Mouse (Mus musculus) heart, embryonic 11.5 days (tissue): ENCODE measurements around the gene Arnt. TPM values are rescaled to one million over a fixed set of nuclear protein-coding genes. Genes with fewer than 3 reads are reported as not detected.

Source experiments
- ATAC-seq: fragments of 200-750 bp; cut with Nextera tagmentation; replicated peaks from 2 replicates; pipeline ENCODE4 v1.8.0; 2017; ENCODE audit warnings: moderate library complexity; ENCODE audit not compliant: insufficient number of reproducible peaks, low FRiP score, low TSS enrichment
- H3K27ac ChIP-seq: fragments of 300-500 bp; sonication (generic); 2 replicates; pipeline ENCODE4 v1.5.1; 2014; ENCODE audit warnings: mild to moderate bottlenecking, low read depth, low read length
- H3K27me3 ChIP-seq: fragments of 300-500 bp; sonication (generic); 2 replicates; pipeline ENCODE4 v1.6.1; 2014; ENCODE audit warnings: mild to moderate bottlenecking, low read length, mixed read lengths; ENCODE audit not compliant: control insufficient read depth, insufficient read depth
- H3K36me3 ChIP-seq: fragments of 300-500 bp; sonication (generic); 2 replicates; pipeline ENCODE4 v1.6.1; 2014; ENCODE audit warnings: mild to moderate bottlenecking, low read length, moderate library complexity, mixed read lengths; ENCODE audit not compliant: control insufficient read depth, insufficient read depth
- H3K4me1 ChIP-seq: fragments of 300-500 bp; sonication (generic); 2 replicates; pipeline ENCODE4 v1.6.1; 2014; ENCODE audit warnings: low read length; ENCODE audit not compliant: control insufficient read depth, insufficient read depth
- H3K4me2 ChIP-seq: fragments of 300-500 bp; sonication (generic); 2 replicates; pipeline ENCODE4 v1.6.1; 2014; ENCODE audit warnings: mild to moderate bottlenecking, moderate library complexity
- H3K4me3 ChIP-seq: fragments of 300-500 bp; sonication (generic); 2 replicates; pipeline ENCODE4 v1.5.1; 2014; ENCODE audit warnings: low read depth, low read length
- H3K9ac ChIP-seq: fragments of 300-500 bp; sonication (generic); 2 replicates; pipeline ENCODE4 v1.6.1; 2014; ENCODE audit warnings: mild to moderate bottlenecking, low read depth, low read length, moderate library complexity
- H3K9me3 ChIP-seq: fragments of 300-500 bp; sonication (generic); replicated peaks from 2 replicates; pipeline ENCODE4 v1.6.1; 2016; ENCODE audit warnings: low read length; ENCODE audit not compliant: control insufficient read depth
- WGBS: fragments of 180-500 bp; shearing (Covaris S2); extraction: QIAGEN DNeasy Blood & Tissue Kit; methylation state at CpG from one replicate; pipeline ENCODE4 v1.1.7; 2014; ENCODE audit not compliant: insufficient replicate concordance; 5-methylcytosine and 5-hydroxymethylcytosine counted together
- polyA plus RNA-seq: library from polyadenylated mRNA; unstranded; fragments of >200 nt; fragmentation: Nextera tagmentation; extraction: Ambion mirVana; gene quantifications from 2 replicates; pipeline ENCODE4 v1.2.1, GENCODE M21; 2014

Arnt gene
- polyA plus RNA-seq, 1 experiment from 2014 or later, result 20.6 TPM

GRCm38 (mm10) chr3:95524673-95525072 lies 90.5 kb downstream of the Arnt start:
- Histone ChIP-seq H3K36me3 (no peaks in the 10 kb centered on the region), H3K27ac (no peak overlapping the region), H3K4me3 (no peak overlapping the region), H3K9me3 (no peaks in the 10 kb centered on the region), H3K9ac (no peak overlapping the region), H3K4me2 (no peak overlapping the region), H3K4me1 (no peaks in the 10 kb centered on the region), H3K27me3 (no peaks in the 10 kb centered on the region)
- 63% methylated on average over 2 of the region's 2 CpGs for WGBS
- no peak for ATAC-seq

DNA sequence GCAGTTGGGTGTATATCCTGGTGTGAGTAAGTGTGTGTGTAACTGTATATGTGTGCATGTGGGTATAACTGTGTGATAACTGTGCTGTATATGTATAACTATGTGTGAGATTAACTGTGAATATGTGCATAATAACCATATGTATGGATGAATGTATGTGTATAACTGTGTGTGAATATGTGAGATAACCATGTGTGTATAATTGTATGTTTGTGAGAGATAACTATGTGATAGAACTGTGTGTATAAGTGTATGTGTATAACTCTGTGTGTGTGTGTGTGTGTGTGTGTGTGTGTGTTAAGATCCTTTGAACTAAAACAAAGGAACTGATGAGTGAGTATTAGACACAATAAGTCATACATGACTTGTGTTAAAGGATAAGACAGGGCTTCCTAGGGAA lies 91.9 kb downstream of the Arnt start:
- Histone ChIP-seq H3K36me3 (no peaks in the 10 kb centered on the region), H3K4me3 (no peak overlapping the region), H3K9me3 (no peaks in the 10 kb centered on the region), H3K4me2 (no peak overlapping the region), H3K9ac (no peak overlapping the region), H3K4me1 (no peaks in the 10 kb centered on the region), H3K27me3 (no peaks in the 10 kb centered on the region), H3K27ac (no peak overlapping the region)
- ATAC-seq, result no peak

- Histone ChIP-seq H3K9me3 (no peaks in the 10 kb centered on the region), H3K27ac (no peak within 1 kb of the TSS), H3K36me3 (no peaks in the 10 kb centered on the region), H3K4me2 (no peak within 1 kb of the TSS), H3K9ac (no peak within 1 kb of the TSS), H3K27me3 (no peaks in the 10 kb centered on the region), H3K4me1 (no peaks in the 10 kb centered on the region), H3K4me3 (no peak within 1 kb of the TSS)
- 78% methylated on average over 8 of the region's 8 CpGs for WGBS
- no peak for ATAC-seq
These were observed 92.5 kb downstream of the Arnt start, which contains the start of gene Ctss for GRCm38 (mm10) chr3:95526622-95527211. Ctss (plus strand) TSS chr3:95526786.

DNA sequence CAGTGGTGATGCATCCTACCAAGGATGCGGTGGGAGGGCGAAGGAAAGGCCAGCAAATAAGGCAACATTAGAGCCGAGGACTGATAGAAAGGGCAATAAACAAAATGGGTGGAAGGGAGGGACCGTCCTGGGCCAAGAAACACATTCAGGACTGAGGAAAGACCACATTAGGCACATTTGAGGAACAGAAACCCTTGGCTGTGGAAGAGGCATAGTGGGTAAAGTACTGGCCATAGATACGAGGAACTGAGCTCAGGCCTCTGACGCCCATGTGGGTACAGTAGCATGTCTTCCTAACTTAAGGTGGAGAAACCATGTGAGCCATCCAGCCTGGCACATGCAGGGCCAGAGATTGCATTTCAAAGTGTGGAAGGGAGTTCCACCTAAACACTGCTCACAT lies 95.6 kb downstream of the Arnt start:
- Histone ChIP-seq H3K27ac (no peak overlapping the region), H3K36me3 (no peaks in the 10 kb centered on the region), H3K4me3 (no peak overlapping the region), H3K27me3 (no peaks in the 10 kb centered on the region), H3K4me1 (no peaks in the 10 kb centered on the region), H3K9ac (no peak overlapping the region), H3K4me2 (no peak overlapping the region), H3K9me3 (no peaks in the 10 kb centered on the region)
- no peak for ATAC-seq
- 85% methylated on average over 6 of the region's 6 CpGs for WGBS

GRCm38 (mm10) chr3:95531025-95531424 lies 96.8 kb downstream of the Arnt start:
- no peaks in the 10 kb centered on the region for H3K4me1 ChIP-seq
- no peak for ATAC-seq
- no peak overlapping the region for H3K4me2 ChIP-seq
- H3K4me3 ChIP-seq, result no peak overlapping the region
- no peak overlapping the region for H3K9ac ChIP-seq
- no peaks in the 10 kb centered on the region for H3K27me3 ChIP-seq
- 97% methylated on average over 1 of the region's 1 CpGs for WGBS
- no peaks in the 10 kb centered on the region for H3K36me3 ChIP-seq
- no peak overlapping the region for H3K27ac ChIP-seq
- H3K9me3 ChIP-seq, result no peaks in the 10 kb centered on the region

- no peak for ATAC-seq
- H3K9me3 ChIP-seq, result no peaks in the 10 kb centered on the region
- 89% methylated on average over 5 of the region's 5 CpGs for WGBS
- H3K4me2 ChIP-seq, result no peak overlapping the region
- H3K27me3 ChIP-seq, result no peaks in the 10 kb centered on the region
- H3K36me3 ChIP-seq, result no peaks in the 10 kb centered on the region
- no peak overlapping the region for H3K27ac ChIP-seq
- no peak overlapping the region for H3K9ac ChIP-seq
- H3K4me1 ChIP-seq, result no peaks in the 10 kb centered on the region
- no peak overlapping the region for H3K4me3 ChIP-seq
These were observed 99.2 kb downstream of the Arnt start for GRCm38 (mm10) chr3:95533364-95533763.

DNA sequence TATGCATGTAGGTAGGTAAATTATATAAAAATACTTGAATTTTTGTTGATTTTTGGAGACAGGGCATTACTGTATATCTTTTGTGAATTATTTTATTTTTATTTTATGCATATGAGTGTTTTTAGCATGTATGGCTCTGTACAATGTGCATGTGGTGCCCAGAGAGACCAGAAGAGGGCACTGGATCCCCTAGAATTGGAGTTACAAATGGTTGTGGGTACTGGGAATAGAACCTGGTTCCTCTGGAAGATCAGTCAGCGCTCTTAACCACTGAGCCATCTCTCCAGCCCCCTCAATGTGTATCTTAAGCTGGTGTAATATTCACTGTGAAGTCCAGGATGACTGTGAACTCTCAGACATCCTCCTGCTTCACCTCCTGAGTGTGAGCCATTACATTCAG lies 100.7 kb downstream of the Arnt start:
- Histone ChIP-seq H3K9me3 (no peaks in the 10 kb centered on the region), H3K36me3 (no peaks in the 10 kb centered on the region), H3K9ac (no peak overlapping the region), H3K27ac (no peak overlapping the region), H3K4me1 (no peaks in the 10 kb centered on the region), H3K27me3 (no peaks in the 10 kb centered on the region), H3K4me3 (no peak overlapping the region), H3K4me2 (no peak overlapping the region)
- no peak for ATAC-seq
- 88% methylated on average over 1 of the region's 1 CpGs for WGBS

DNA sequence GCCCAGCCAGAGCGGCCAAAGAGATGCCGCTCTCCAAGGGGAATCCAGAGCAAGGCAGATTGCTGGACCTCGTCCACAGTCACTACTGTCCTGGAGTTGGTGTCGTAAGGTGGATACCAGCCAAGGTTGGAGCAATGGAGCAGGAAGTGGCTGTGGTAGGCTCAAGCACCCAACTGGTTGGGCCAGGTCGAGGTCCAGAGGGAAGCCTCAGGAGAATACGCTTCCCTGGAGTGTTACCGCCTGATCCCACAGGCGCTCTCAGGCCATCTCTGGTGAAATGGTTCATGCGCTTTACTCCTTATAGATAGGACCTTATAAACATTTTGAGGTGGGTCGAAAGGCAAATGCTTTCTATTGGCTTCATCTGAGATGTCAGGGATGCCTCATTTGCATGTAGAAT lies 104.7 kb downstream of the Arnt start:
- WGBS, result 80% methylated on average over 10 of the region's 10 CpGs
- no peak overlapping the region for H3K4me3 ChIP-seq
- H3K9me3 ChIP-seq, result no peaks in the 10 kb centered on the region
- no peak overlapping the region for H3K9ac ChIP-seq
- ATAC-seq, result no peak
- no peak overlapping the region for H3K4me2 ChIP-seq
- H3K27ac ChIP-seq, result no peak overlapping the region
- H3K27me3 ChIP-seq, result no peaks in the 10 kb centered on the region
- H3K4me1 ChIP-seq, result no peaks in the 10 kb centered on the region
- H3K36me3 ChIP-seq, result no peaks in the 10 kb centered on the region

GRCm38 (mm10) chr3:95539837-95540236 lies 105.6 kb downstream of the Arnt start:
- H3K27me3 ChIP-seq, result no peaks in the 10 kb centered on the region
- WGBS, result 86% methylated on average over 4 of the region's 4 CpGs
- H3K9ac ChIP-seq, result no peak overlapping the region
- H3K4me1 ChIP-seq, result no peaks in the 10 kb centered on the region
- no peak overlapping the region for H3K4me3 ChIP-seq
- H3K4me2 ChIP-seq, result no peak overlapping the region
- no peak overlapping the region for H3K27ac ChIP-seq
- no peak for ATAC-seq
- no peaks in the 10 kb centered on the region for H3K9me3 ChIP-seq
- no peaks in the 10 kb centered on the region for H3K36me3 ChIP-seq
